Mouse (Mus musculus): ENCODE results near the gene Mogat2. TPM values are rescaled to one million over a fixed set of nuclear protein-coding genes. Genes with fewer than 3 reads are reported as not detected.

Gene Mogat2
- polyA plus RNA-seq, 1 experiment, result 7.4 TPM

GRCm38 (mm10) chr7:99267897-99268505 lies 29.6 kb upstream of the Mogat2 start:
- TF ChIP-seq CTCF (IDR thresholded peaks at IDR 0.05; ENCODE audit: borderline replicate concordance, insufficient read depth, low read length) (no peak), POLR2A (IDR thresholded peaks at IDR 0.05; ENCODE audit: low read depth, low read length) (peak; percentile 74)
- peak overlapping the region; percentile 88 for H3K4me3 ChIP-seq (ENCODE audit: insufficient read depth, low read length)
- peak overlapping the region; percentile 79 for H3K27ac ChIP-seq (ENCODE audit: insufficient read depth, low read length)
- peaks cover 9% of the 10 kb centered on the region for H3K4me1 ChIP-seq (ENCODE audit: control insufficient read depth, insufficient read depth, low read length)

GRCm38 (mm10) chr7:99267251-99267896 lies 29.0 kb upstream of the Mogat2 start, which contains the start of gene Map6:
Gene Map6, plus strand, starts transcription at chr7:99267447.
- peaks cover 9% of the 10 kb centered on the region for H3K4me1 ChIP-seq (ENCODE audit: control insufficient read depth, insufficient read depth, low read length)
- H3K27ac ChIP-seq (ENCODE audit: insufficient read depth, low read length), result peak within 1 kb of the TSS; percentile 79
- peak within 1 kb of the TSS; percentile 88 for H3K4me3 ChIP-seq (ENCODE audit: insufficient read depth, low read length)
- TF ChIP-seq POLR2A (IDR thresholded peaks at IDR 0.05; ENCODE audit: low read depth, low read length) (no peak), CTCF (IDR thresholded peaks at IDR 0.05; ENCODE audit: borderline replicate concordance, insufficient read depth, low read length) (no peak)

DNA sequence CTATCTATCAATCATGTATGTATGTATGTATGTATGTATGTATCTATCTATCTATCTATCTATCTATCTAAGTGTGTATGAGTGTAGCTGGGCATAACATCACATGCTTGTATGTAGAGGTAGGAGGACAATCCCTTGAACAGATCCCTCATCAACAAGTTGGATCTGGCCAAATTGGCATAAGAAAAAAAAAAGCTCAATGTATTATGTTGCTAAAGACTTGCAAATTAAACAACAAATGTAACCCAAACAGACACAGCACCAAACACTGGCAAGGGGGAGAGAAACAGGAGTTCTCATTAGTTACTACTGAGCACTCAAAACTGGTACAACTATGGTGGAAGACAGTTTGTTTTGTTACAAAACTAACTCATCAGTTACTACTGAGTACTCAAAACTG lies 26.2 kb upstream of the Mogat2 start:
- Histone ChIP-seq H3K27ac (ENCODE audit: insufficient read depth, low read length) (no peak overlapping the region), H3K4me1 (ENCODE audit: control insufficient read depth, insufficient read depth, low read length) (no peaks in the 10 kb centered on the region), H3K4me3 (ENCODE audit: insufficient read depth, low read length) (no peak overlapping the region)
- TF ChIP-seq CTCF (IDR thresholded peaks at IDR 0.05; ENCODE audit: borderline replicate concordance, insufficient read depth, low read length), result no peak
- TF ChIP-seq POLR2A (IDR thresholded peaks at IDR 0.05; ENCODE audit: low read depth, low read length), result no peak

DNA sequence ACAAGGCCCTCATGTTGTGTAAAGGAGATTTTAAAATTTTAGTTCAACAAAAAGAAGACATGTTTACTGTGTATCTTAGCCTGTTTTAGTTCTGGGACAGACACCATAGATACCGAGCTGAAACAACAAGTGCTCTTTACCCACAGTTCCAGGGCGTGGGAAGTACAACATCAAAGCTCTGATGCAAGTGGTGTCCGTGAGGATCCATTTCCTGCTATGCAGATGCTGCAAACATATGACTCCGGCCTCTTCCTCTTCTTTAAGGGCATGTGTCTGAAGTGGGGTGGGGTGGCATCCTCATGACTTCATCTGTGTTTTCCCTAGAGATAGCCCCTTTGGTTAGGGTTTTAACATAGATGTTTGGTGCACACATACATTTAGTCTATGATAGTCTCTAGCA lies 25.1 kb upstream of the Mogat2 start:
- no peak overlapping the region for H3K4me3 ChIP-seq (ENCODE audit: insufficient read depth, low read length)

GRCm38 (mm10) chr7:99261900-99262299 lies 23.5 kb upstream of the Mogat2 start:
- TF ChIP-seq POLR2A (IDR thresholded peaks at IDR 0.05; ENCODE audit: low read depth, low read length) (no peak), CTCF (IDR thresholded peaks at IDR 0.05; ENCODE audit: borderline replicate concordance, insufficient read depth, low read length) (no peak)
- Histone ChIP-seq H3K27ac (ENCODE audit: insufficient read depth, low read length) (no peak overlapping the region), H3K4me3 (ENCODE audit: insufficient read depth, low read length) (no peak overlapping the region), H3K4me1 (ENCODE audit: control insufficient read depth, insufficient read depth, low read length) (no peaks in the 10 kb centered on the region)

More for the DNA sequence above, 25.1 kb upstream of the Mogat2 start:
- TF ChIP-seq POLR2A (IDR thresholded peaks at IDR 0.05; ENCODE audit: low read depth, low read length) (no peak), CTCF (IDR thresholded peaks at IDR 0.05; ENCODE audit: borderline replicate concordance, insufficient read depth, low read length) (no peak)
- Histone ChIP-seq H3K4me1 (ENCODE audit: control insufficient read depth, insufficient read depth, low read length) (no peaks in the 10 kb centered on the region), H3K27ac (ENCODE audit: insufficient read depth, low read length) (no peak overlapping the region)

DNA sequence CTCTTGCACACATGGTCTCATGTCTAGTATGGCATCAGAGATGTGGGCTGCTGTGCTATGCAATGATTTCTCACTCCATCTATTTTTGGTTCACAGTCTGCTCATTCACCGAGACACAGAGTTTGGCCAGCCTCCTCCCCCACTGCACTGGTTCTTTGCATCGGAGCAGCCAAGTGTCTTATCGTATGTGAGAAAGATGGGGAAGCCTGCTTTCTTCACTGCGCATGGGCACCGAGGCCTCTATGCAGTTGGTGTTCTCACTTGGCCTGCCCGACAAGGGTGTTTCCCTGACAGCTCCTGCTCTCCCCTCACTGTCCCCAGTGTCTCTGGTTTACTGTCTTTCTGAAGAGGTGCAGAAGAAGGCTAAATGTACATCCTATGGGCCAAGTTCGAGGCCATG lies 16.6 kb upstream of the Mogat2 start:
- no peak overlapping the region for H3K27ac ChIP-seq (ENCODE audit: insufficient read depth, low read length)
- H3K4me3 ChIP-seq (ENCODE audit: insufficient read depth, low read length), result no peak overlapping the region
- no peak for TF ChIP-seq CTCF (IDR thresholded peaks at IDR 0.05; ENCODE audit: borderline replicate concordance, insufficient read depth, low read length)
- TF ChIP-seq POLR2A (IDR thresholded peaks at IDR 0.05; ENCODE audit: low read depth, low read length), result no peak
- H3K4me1 ChIP-seq (ENCODE audit: control insufficient read depth, insufficient read depth, low read length), result no peaks in the 10 kb centered on the region

DNA sequence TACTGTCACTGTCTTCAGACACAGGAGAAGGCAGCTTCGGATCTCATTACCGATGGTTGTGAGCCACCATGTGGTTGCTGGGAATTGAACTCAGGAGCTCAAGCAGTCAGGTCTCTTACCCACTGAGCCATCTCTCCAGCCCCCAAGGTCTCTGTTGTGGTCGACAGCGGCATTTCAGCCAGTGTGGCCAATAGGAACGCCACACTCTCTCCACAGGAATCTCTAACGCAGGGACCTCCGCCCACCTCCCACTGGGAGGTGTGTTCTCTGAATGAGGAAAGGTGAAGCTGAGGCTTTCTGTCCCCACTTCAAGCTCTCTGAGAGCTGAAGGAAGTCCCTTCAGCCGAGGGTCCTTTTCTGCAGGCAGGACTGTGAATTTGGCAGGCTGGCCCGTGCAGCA lies 12.0 kb upstream of the Mogat2 start:
- no peak for TF ChIP-seq CTCF (IDR thresholded peaks at IDR 0.05; ENCODE audit: borderline replicate concordance, insufficient read depth, low read length)
- TF ChIP-seq POLR2A (IDR thresholded peaks at IDR 0.05; ENCODE audit: low read depth, low read length), result no peak
- 0 out of 2 replicates have a peak, but pooled peaks cover 3% of the 10 kb centered on the region for H3K4me1 ChIP-seq (ENCODE audit: control insufficient read depth, insufficient read depth, low read length)
- no peak overlapping the region for H3K4me3 ChIP-seq (ENCODE audit: insufficient read depth, low read length)
- no peak overlapping the region for H3K27ac ChIP-seq (ENCODE audit: insufficient read depth, low read length)

- H3K4me1 ChIP-seq (ENCODE audit: control insufficient read depth, insufficient read depth, low read length), result 0 out of 2 replicates have a peak, but pooled peaks cover 3% of the 10 kb centered on the region
- no peak overlapping the region for H3K27ac ChIP-seq (ENCODE audit: insufficient read depth, low read length)
- 0 out of 2 replicates have a peak, but pooled peaks have one; percentile 18 for TF ChIP-seq CTCF (IDR thresholded peaks at IDR 0.05; ENCODE audit: borderline replicate concordance, insufficient read depth, low read length)
- no peak for TF ChIP-seq POLR2A (IDR thresholded peaks at IDR 0.05; ENCODE audit: low read depth, low read length)
- H3K4me3 ChIP-seq (ENCODE audit: insufficient read depth, low read length), result peak overlapping the region; percentile 15
Measured at GRCm38 (mm10) chr7:99249582-99249911, 11.1 kb upstream of the Mogat2 start.

- no peak for TF ChIP-seq CTCF (IDR thresholded peaks at IDR 0.05; ENCODE audit: borderline replicate concordance, insufficient read depth, low read length)
- TF ChIP-seq POLR2A (IDR thresholded peaks at IDR 0.05; ENCODE audit: low read depth, low read length), result no peak
- Histone ChIP-seq H3K27ac (ENCODE audit: insufficient read depth, low read length) (no peak overlapping the region), H3K4me3 (ENCODE audit: insufficient read depth, low read length) (peak overlapping the region; percentile 15), H3K4me1 (ENCODE audit: control insufficient read depth, insufficient read depth, low read length) (0 out of 2 replicates have a peak, but pooled peaks cover 3% of the 10 kb centered on the region)
Measured at GRCm38 (mm10) chr7:99248906-99249581, 10.6 kb upstream of the Mogat2 start.
